Mouse (Mus musculus) testis, adult 2 months (tissue): ENCODE measurements around the gene Sae1. TPM values are rescaled to one million over a fixed set of nuclear protein-coding genes. Genes with fewer than 3 reads are reported as not detected.
A peak's percentile ranks its signal among the peaks of the same experiment; 100 is the strongest.
"Not testable (repeated sequence)": the region's sequence is repeated elsewhere in the genome, so short reads cannot be mapped to it uniquely, and the experiment has no call there.

Experiments used
- H3K27ac ChIP-seq: fragments of 200-500 bp; 2 replicates; pipeline ENCODE4 v1.5.1; 2012; ENCODE audit warnings: low read depth, low read length; ENCODE audit not compliant: control insufficient read depth, insufficient read depth
- H3K27me3 ChIP-seq: fragments of 200-500 bp; 2 replicates; pipeline ENCODE4 v1.6.1; 2012; ENCODE audit warnings: mild to moderate bottlenecking, low read length, moderate library complexity; ENCODE audit not compliant: control insufficient read depth, insufficient read depth
- H3K36me3 ChIP-seq: fragments of 200-500 bp; 2 replicates; pipeline ENCODE4 v1.6.1; 2012; ENCODE audit warnings: mild to moderate bottlenecking, low read length; ENCODE audit not compliant: control insufficient read depth, insufficient read depth
- H3K4me1 ChIP-seq: fragments of 200-500 bp; 2 replicates; pipeline ENCODE4 v1.6.1; 2012; ENCODE audit warnings: low read length; ENCODE audit not compliant: control insufficient read depth, insufficient read depth
- H3K4me3 ChIP-seq: fragments of 200-500 bp; 2 replicates; pipeline ENCODE4 v1.5.1; 2012; ENCODE audit warnings: low read depth, mild to moderate bottlenecking, low read length, moderate library complexity, mixed read lengths; ENCODE audit not compliant: control insufficient read depth
- CTCF ChIP-seq: fragments of 200-500 bp; IDR thresholded peaks from 2 replicates; pipeline ENCODE4 v1.5.1; 2012; ENCODE audit warnings: low read depth, mild to moderate bottlenecking, inconsistent platforms, low read length, moderate library complexity; ENCODE audit not compliant: control insufficient read depth, insufficient read depth, insufficient replicate concordance
- POLR2A ChIP-seq: fragments of 200-500 bp; IDR thresholded peaks from 2 replicates; pipeline ENCODE4 v1.6.1; 2012; ENCODE audit warnings: low read depth, mild to moderate bottlenecking, inconsistent platforms, low read length, moderate library complexity; ENCODE audit not compliant: control insufficient read depth
- polyA plus RNA-seq: library from polyadenylated mRNA; depleted of rRNA; stranded (reverse); fragments of >200 nt; gene quantifications from 2 replicates; pipeline ENCODE4 v1.2.3, GENCODE M21; 2012

Sae1 gene
- polyA plus RNA-seq, 1 experiment: 61.4 TPM

- Histone ChIP-seq H3K27ac (no peak overlapping the region), H3K36me3 (no peaks in the 10 kb centered on the region), H3K27me3 (no peaks in the 10 kb centered on the region), H3K4me3 (peak overlapping the region; percentile 46; the same call in 1 of the 2 replicates), H3K4me1 (peaks cover 43% of the 10 kb centered on the region)
- TF ChIP-seq CTCF (no peak), POLR2A (no peak)
Measured at GRCm38 (mm10) chr7:16311453-16312004, 76.1 kb downstream of the Sae1 start.

GRCm38 (mm10) chr7:16310521-16311452 is 76.8 kb downstream of the Sae1 start:
- H3K4me3 ChIP-seq: peak overlapping the region; percentile 73
- no peak for TF ChIP-seq CTCF
- TF ChIP-seq POLR2A: no peak
- no peak overlapping the region; the same call in 1 of the 2 replicates for H3K27ac ChIP-seq
- no peaks in the 10 kb centered on the region for H3K36me3 ChIP-seq
- peaks cover 43% of the 10 kb centered on the region for H3K4me1 ChIP-seq
- H3K27me3 ChIP-seq: no peaks in the 10 kb centered on the region

GRCm38 (mm10) chr7:16310020-16310520 is 77.5 kb downstream of the Sae1 start:
- Histone ChIP-seq H3K4me1 (peaks cover 40% of the 10 kb centered on the region), H3K4me3 (peak overlapping the region; percentile 84), H3K27me3 (no peaks in the 10 kb centered on the region), H3K27ac (no peak overlapping the region; the same call in 1 of the 2 replicates), H3K36me3 (no peaks in the 10 kb centered on the region)
- TF ChIP-seq POLR2A (no peak), CTCF (peak; percentile 49)

GRCm38 (mm10) chr7:16309318-16310019 is 78.1 kb downstream of the Sae1 start:
- peak overlapping the region; percentile 63 for H3K27ac ChIP-seq
- peak overlapping the region; percentile 84 for H3K4me3 ChIP-seq
- no peaks in the 10 kb centered on the region for H3K27me3 ChIP-seq
- TF ChIP-seq CTCF (no peak), POLR2A (no peak; the same call in 1 of the 2 replicates)
- no peaks in the 10 kb centered on the region for H3K36me3 ChIP-seq
- H3K4me1 ChIP-seq: peaks cover 40% of the 10 kb centered on the region

GRCm38 (mm10) chr7:16308555-16309317 is 78.9 kb downstream of the Sae1 start:
- no peak for TF ChIP-seq CTCF
- TF ChIP-seq POLR2A: no peak
- Histone ChIP-seq H3K27me3 (no peaks in the 10 kb centered on the region), H3K36me3 (no peaks in the 10 kb centered on the region), H3K27ac (peak overlapping the region; percentile 63), H3K4me1 (peaks cover 36% of the 10 kb centered on the region), H3K4me3 (peak overlapping the region; percentile 31)

GRCm38 (mm10) chr7:16308093-16308492 is 79.5 kb downstream of the Sae1 start, which contains the start of gene Bbc3:
Gene Bbc3 (plus strand): TSS chr7:16308393.
- peak within 1 kb of the TSS; percentile 63 for H3K27ac ChIP-seq
- H3K27me3 ChIP-seq, H3K36me3 ChIP-seq: not testable (repeated sequence)
- H3K4me3 ChIP-seq: peak within 1 kb of the TSS; percentile 31
- H3K4me1 ChIP-seq: peaks cover 35% of the 10 kb centered on the region

- H3K36me3 ChIP-seq, H3K27ac ChIP-seq: not testable (repeated sequence)
Measured at GRCm38 (mm10) chr7:16307141-16307540, 80.5 kb downstream of the Sae1 start.

More at GRCm38 (mm10) chr7:16307141-16307540, 80.5 kb downstream of the Sae1 start:
- peaks cover 27% of the 10 kb centered on the region for H3K4me1 ChIP-seq
- not testable (repeated sequence) for H3K27me3 ChIP-seq, H3K4me3 ChIP-seq
